Mouse (Mus musculus) kidney, embryonic 16.5 days (tissue): ENCODE results near the gene Ephx3. TPM values are rescaled to one million over a fixed set of nuclear protein-coding genes. Genes with fewer than 3 reads are reported as not detected.
A peak's percentile ranks its signal among the peaks of the same experiment; 100 is the strongest.
"Not testable (repeated sequence)": the region's sequence is repeated elsewhere in the genome, so short reads cannot be mapped to it uniquely, and the experiment has no call there.

Experiments used
- ATAC-seq: fragments of 200-750 bp; cut with Nextera tagmentation; 2 replicates; pipeline ENCODE4 v1.8.0; 2017; ENCODE audit warnings: moderate TSS enrichment; ENCODE audit not compliant: low FRiP score, low TSS enrichment
- H3K27ac ChIP-seq: fragments of 300-500 bp; sonication (generic); 2 replicates; pipeline ENCODE4 v1.5.1; 2014; ENCODE audit warnings: low read length
- H3K27me3 ChIP-seq: fragments of 300-500 bp; sonication (generic); 2 replicates; pipeline ENCODE4 v1.6.1; 2014; ENCODE audit warnings: low read length, control low read depth, mixed read lengths; ENCODE audit not compliant: insufficient read depth
- H3K36me3 ChIP-seq: fragments of 300-500 bp; sonication (generic); 2 replicates; pipeline ENCODE4 v1.6.1; 2014; ENCODE audit warnings: low read length, control low read depth, mixed read lengths; ENCODE audit not compliant: insufficient read depth
- H3K4me1 ChIP-seq: fragments of 300-500 bp; sonication (generic); 2 replicates; pipeline ENCODE4 v1.6.1; 2014; ENCODE audit warnings: low read length, control low read depth, mixed read lengths; ENCODE audit not compliant: insufficient read depth
- H3K4me2 ChIP-seq: fragments of 300-500 bp; sonication (generic); replicated peaks from 2 replicates; pipeline ENCODE4 v1.6.1; 2014; ENCODE audit warnings: low read depth, low read length
- H3K4me3 ChIP-seq: fragments of 300-500 bp; sonication (generic); 2 replicates; pipeline ENCODE4 v1.5.1; 2014; ENCODE audit warnings: mild to moderate bottlenecking, low read length
- H3K9ac ChIP-seq: fragments of 300-500 bp; sonication (generic); replicated peaks from 2 replicates; pipeline ENCODE4 v1.6.1; 2014; ENCODE audit warnings: low read length
- H3K9me3 ChIP-seq: fragments of 300-500 bp; sonication (generic); 2 replicates; pipeline ENCODE4 v1.6.1; 2016; ENCODE audit warnings: low read length, control low read depth
- WGBS: fragments of 180-500 bp; shearing (Covaris S2); extraction: QIAGEN DNeasy Blood & Tissue Kit; methylation state at CpG from one replicate; pipeline ENCODE4 v1.1.7; 2014; 5-methylcytosine and 5-hydroxymethylcytosine counted together
- polyA plus RNA-seq: library from polyadenylated mRNA; unstranded; fragments of >200 nt; fragmentation: Nextera tagmentation; extraction: Ambion mirVana; gene quantifications from 2 replicates; pipeline ENCODE4 v1.2.1, GENCODE M21; 2015

Ephx3 gene
- polyA plus RNA-seq: 0.19 and 0.37 TPM in 2 replicates

DNA sequence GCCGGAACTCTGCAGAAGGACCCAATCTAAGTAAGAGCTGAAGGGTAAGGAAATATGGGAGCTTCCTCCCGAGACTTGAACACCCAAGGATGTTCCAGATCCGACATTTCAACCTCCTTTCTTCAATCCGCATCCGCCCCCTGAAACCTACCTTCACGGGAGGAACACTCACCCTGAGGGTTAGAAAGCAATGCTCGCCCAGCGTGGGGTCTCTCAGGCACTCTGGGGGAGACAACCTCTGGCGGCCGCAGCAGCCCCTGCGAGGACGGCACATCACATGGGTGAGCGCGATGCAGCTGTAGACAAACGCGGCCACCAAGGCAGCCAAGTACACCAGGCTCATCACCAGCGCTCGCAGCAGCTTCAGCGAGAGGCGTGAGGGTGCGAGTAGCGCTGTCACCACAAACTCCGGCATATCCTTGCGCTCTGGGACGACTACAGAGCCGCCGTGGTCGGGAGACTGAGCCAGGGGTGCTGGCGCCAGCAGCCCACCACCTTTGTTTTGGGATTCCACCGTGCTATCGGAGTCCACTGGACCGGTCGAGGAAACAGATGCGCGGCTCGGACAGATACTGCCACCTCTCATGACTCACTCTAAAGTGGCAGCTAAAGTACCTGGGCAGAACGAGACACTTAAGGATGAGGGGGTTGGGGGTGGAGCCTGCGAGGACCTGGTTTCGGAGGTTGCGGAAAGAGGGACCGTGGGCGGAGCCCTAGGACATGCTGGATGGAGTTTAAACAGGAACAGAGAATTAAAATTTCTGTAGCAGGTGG, at the start of gene Ephx3:
TSS of gene Ephx3 (minus strand) at position 687 of the 774 bp plus-strand sequence.
- Histone ChIP-seq H3K27me3 (peaks cover 17% of the 10 kb centered on the region), H3K9ac (peak within 1 kb of the TSS; percentile 55)
- ATAC-seq: peak; percentile 54; the same call in 1 of the 2 replicates

DNA sequence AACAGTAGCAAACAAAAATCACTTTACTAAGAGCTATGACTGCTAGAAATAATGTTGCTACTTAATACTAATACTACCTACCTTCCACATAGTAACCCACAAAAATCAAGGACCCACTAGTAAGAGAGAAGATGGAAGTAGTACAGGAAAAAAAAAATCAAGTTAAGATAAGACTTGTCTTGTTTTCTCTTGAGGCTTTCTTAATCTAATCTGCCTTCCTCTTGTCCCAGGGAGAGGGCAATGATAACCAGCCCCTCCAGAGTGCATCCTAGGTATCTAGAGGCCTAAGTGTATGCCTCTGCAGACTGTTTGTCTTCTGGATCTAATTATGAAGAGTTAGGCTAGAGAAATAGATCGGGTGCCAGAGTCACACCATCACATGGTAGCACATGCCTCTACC, 49.2 kb upstream of the Ephx3 start:
- WGBS: 86% methylated on average over 1 of the region's 1 CpGs
- H3K9ac ChIP-seq: no peak overlapping the region
- no peaks in the 10 kb centered on the region for H3K27me3 ChIP-seq
- no peak overlapping the region for H3K4me3 ChIP-seq
- H3K4me2 ChIP-seq: no peak overlapping the region
- H3K27ac ChIP-seq: no peak overlapping the region
- no peaks in the 10 kb centered on the region for H3K9me3 ChIP-seq
- ATAC-seq: no peak
- H3K4me1 ChIP-seq: no peaks in the 10 kb centered on the region
- peaks cover 10% of the 10 kb centered on the region; the same call in 1 of the 2 replicates for H3K36me3 ChIP-seq

More for the DNA sequence above, at the start of gene Ephx3:
- peak within 1 kb of the TSS; percentile 85 for H3K4me2 ChIP-seq
- H3K27ac ChIP-seq: no peak within 1 kb of the TSS
- H3K9me3 ChIP-seq: no peaks in the 10 kb centered on the region
- peak within 1 kb of the TSS; percentile 48 for H3K4me3 ChIP-seq
- H3K4me1 ChIP-seq: peaks cover 12% of the 10 kb centered on the region
- WGBS: 5% methylated on average over 42 of the region's 42 CpGs
- H3K36me3 ChIP-seq: no peaks in the 10 kb centered on the region

- H3K9me3 ChIP-seq: no peaks in the 10 kb centered on the region
- 56% methylated on average over 5 of the region's 5 CpGs for WGBS
- 0 out of 2 replicates have a peak, but pooled peaks cover 9% of the 10 kb centered on the region for H3K36me3 ChIP-seq
- H3K4me1 ChIP-seq: no peaks in the 10 kb centered on the region
- H3K27me3 ChIP-seq: no peaks in the 10 kb centered on the region
- no peak for ATAC-seq
- no peak overlapping the region for H3K9ac ChIP-seq
- no peak overlapping the region for H3K27ac ChIP-seq
- H3K4me2 ChIP-seq: no peak overlapping the region
- no peak overlapping the region for H3K4me3 ChIP-seq
Measured at GRCm38 (mm10) chr17:32235534-32236191, 46.3 kb upstream of the Ephx3 start.

- no peak overlapping the region for H3K4me3 ChIP-seq
- ATAC-seq: no peak
- no peak overlapping the region for H3K27ac ChIP-seq
- H3K4me1 ChIP-seq: no peaks in the 10 kb centered on the region
- H3K4me2 ChIP-seq: no peak overlapping the region
- no peak overlapping the region for H3K9ac ChIP-seq
- no peaks in the 10 kb centered on the region for H3K27me3 ChIP-seq
- H3K9me3 ChIP-seq: no peaks in the 10 kb centered on the region
- peaks cover 20% of the 10 kb centered on the region for H3K36me3 ChIP-seq
Measured at GRCm38 (mm10) chr17:32233174-32233573, 43.8 kb upstream of the Ephx3 start.

- H3K4me2 ChIP-seq: no peak overlapping the region
- no peak overlapping the region for H3K4me3 ChIP-seq
- H3K9me3 ChIP-seq: no peaks in the 10 kb centered on the region
- WGBS: 97% methylated on average over 4 of the region's 4 CpGs
- no peak for ATAC-seq
- no peaks in the 10 kb centered on the region for H3K27me3 ChIP-seq
- no peaks in the 10 kb centered on the region for H3K4me1 ChIP-seq
- H3K27ac ChIP-seq: no peak overlapping the region
- no peak overlapping the region for H3K9ac ChIP-seq
- H3K36me3 ChIP-seq: peaks cover 38% of the 10 kb centered on the region
Measured at GRCm38 (mm10) chr17:32229256-32229655, 39.9 kb upstream of the Ephx3 start.

DNA sequence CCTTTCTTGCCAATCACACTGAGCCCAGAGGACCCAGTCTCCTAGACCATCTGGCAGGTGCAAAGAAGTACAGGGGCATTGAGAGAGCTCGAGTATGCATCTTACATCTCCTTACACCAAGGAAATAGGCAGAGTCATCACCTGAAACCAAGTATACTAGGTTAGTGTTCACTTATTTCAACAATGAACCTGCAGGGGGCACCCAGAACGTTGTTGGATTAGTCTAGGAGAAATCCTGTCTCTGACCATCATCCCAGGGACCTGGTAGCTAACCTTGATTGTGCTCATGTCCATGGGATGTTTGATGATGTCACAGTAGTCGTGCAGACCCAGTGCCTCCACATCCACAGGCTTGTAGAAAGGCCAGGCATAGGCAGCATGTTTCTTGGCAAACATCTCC, 31.5 kb upstream of the Ephx3 start:
- no peaks in the 10 kb centered on the region for H3K4me1 ChIP-seq
- no peak overlapping the region for H3K4me2 ChIP-seq
- WGBS: 72% methylated on average over 3 of the region's 3 CpGs
- no peak overlapping the region for H3K9ac ChIP-seq
- no peak overlapping the region for H3K4me3 ChIP-seq
- no peak overlapping the region for H3K27ac ChIP-seq
- H3K36me3 ChIP-seq: peaks cover 77% of the 10 kb centered on the region
- no peak for ATAC-seq
- no peaks in the 10 kb centered on the region for H3K27me3 ChIP-seq
- H3K9me3 ChIP-seq: no peaks in the 10 kb centered on the region

- H3K4me1 ChIP-seq, H3K4me3 ChIP-seq, ATAC-seq, H3K9me3 ChIP-seq, H3K9ac ChIP-seq, H3K27me3 ChIP-seq, H3K27ac ChIP-seq, H3K4me2 ChIP-seq: not testable (repeated sequence)
- H3K36me3 ChIP-seq: peaks cover 84% of the 10 kb centered on the region
- 73% methylated on average over 4 of the region's 4 CpGs for WGBS
Measured at GRCm38 (mm10) chr17:32215587-32215986, 26.2 kb upstream of the Ephx3 start.

GRCm38 (mm10) chr17:32211554-32211953, 22.2 kb upstream of the Ephx3 start:
- H3K9me3 ChIP-seq, H3K4me2 ChIP-seq, H3K27ac ChIP-seq, H3K4me3 ChIP-seq, ATAC-seq, H3K9ac ChIP-seq, H3K27me3 ChIP-seq: not testable (repeated sequence)
- Histone ChIP-seq H3K36me3 (peaks cover 80% of the 10 kb centered on the region), H3K4me1 (peaks cover 15% of the 10 kb centered on the region)
- 97% methylated on average over 6 of the region's 6 CpGs for WGBS

DNA sequence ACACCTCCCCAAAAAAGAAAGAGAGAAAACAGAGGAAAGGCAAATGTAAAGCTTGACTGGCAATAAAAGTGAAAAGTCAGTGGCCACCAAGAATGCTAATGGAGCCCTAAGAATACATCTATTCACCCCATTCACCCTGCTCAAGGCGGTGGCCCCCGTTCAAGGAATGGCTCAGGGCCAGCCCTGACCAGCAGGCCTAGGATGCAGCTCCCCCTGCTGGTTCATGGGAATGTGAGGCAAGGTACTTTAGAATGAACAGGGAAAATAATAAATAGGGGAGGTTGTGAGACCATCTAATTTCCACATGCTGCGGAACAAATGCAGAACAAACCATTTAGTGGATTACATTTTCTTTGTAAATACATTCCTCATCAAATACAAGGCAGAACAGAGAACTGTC, 20.4 kb upstream of the Ephx3 start:
- peaks cover 15% of the 10 kb centered on the region for H3K4me1 ChIP-seq
- H3K9me3 ChIP-seq: no peaks in the 10 kb centered on the region
- H3K4me2 ChIP-seq: no peak overlapping the region
- H3K4me3 ChIP-seq: no peak overlapping the region
- peak overlapping the region; percentile 69; the same call in 1 of the 2 replicates for H3K27ac ChIP-seq
- 36% methylated on average over 3 of the region's 3 CpGs for WGBS
- peak; percentile 80; the same call in 1 of the 2 replicates for ATAC-seq
- no peaks in the 10 kb centered on the region for H3K27me3 ChIP-seq
- H3K36me3 ChIP-seq: peaks cover 75% of the 10 kb centered on the region
- H3K9ac ChIP-seq: no peak overlapping the region

- no peak for ATAC-seq
- Histone ChIP-seq H3K9me3 (no peaks in the 10 kb centered on the region), H3K4me2 (no peak overlapping the region), H3K9ac (no peak overlapping the region), H3K4me1 (peaks cover 15% of the 10 kb centered on the region), H3K36me3 (peaks cover 75% of the 10 kb centered on the region), H3K27me3 (no peaks in the 10 kb centered on the region), H3K27ac (peak overlapping the region; percentile 69; the same call in 1 of the 2 replicates), H3K4me3 (no peak overlapping the region)
- WGBS: 34% methylated on average over 6 of the region's 6 CpGs
Measured at GRCm38 (mm10) chr17:32209144-32209543, 19.8 kb upstream of the Ephx3 start.
